Mouse (Mus musculus): ENCODE measurements at regions not wholly inside any gene's neighbourhood (a gene's known extent, or its start where the extent isn't known, plus 50 kb on each side); places are given as distances from the start of the nearest gene placed in this dataset.

DNA sequence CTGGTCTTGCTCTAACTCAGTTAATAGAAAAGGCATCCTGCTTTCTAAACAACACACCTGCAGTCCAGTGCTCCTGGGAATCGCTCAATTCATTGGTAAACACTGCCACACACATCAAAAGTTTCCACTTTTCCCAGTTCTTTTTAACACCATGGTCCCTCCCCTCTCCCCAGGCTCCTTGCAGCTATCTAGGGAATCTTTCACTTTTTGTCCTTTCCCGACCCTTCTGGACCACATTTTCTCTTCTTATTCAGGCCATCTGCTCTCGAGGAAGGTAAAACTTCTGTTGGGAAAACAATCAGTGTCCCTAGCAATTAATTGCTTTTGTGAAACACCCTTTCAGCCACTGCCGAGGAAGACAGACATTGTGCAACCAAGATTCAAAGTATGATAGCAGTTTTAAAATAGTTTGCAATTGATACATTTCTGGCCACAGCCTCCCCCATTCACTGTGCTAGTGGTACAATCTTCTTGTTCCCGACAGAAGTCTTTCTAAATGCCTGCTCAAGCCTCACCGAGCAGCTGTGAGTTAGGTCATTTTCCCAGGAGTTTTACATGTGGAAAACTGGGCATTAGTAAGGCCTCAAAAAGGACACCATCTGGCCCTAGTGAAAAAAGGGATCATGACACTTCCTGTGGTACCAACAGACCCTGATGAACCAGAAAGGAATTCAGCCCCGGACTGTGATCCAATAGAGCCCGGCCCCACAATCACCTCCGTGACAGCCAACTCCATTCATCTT, 347.4 kb upstream of the Pou3f2 start:
- TF ChIP-seq MYC (IDR thresholded peaks at IDR 0.05; ENCODE audit: low read depth, low read length) (no peak), HCFC1 (IDR thresholded peaks at IDR 0.05; ENCODE audit: low read depth, low read length) (no peak), ZKSCAN1 (IDR thresholded peaks at IDR 0.05; ENCODE audit: low read depth, low read length) (no peak), MAX (IDR thresholded peaks at IDR 0.05; ENCODE audit: low read length) (no peak), GABPA (IDR thresholded peaks at IDR 0.05; ENCODE audit: low read depth, low read length) (no peak), JUND (IDR thresholded peaks at IDR 0.05; ENCODE audit: low read depth, low read length) (no peak), ZMIZ1 (IDR thresholded peaks at IDR 0.05; ENCODE audit: low read depth, low read length) (no peak), ELF1 (IDR thresholded peaks at IDR 0.05; ENCODE audit: low read depth, low read length) (no peak), KAT2A (conservative IDR thresholded peaks at IDR 0.05; ENCODE audit: low read depth, low read length) (no peak), USF1 (IDR thresholded peaks at IDR 0.05; ENCODE audit: low read depth, low read length) (no peak), BHLHE40 (IDR thresholded peaks at IDR 0.05; ENCODE audit: borderline replicate concordance, low read depth, low read length) (no peak), MXI1 (IDR thresholded peaks at IDR 0.05; ENCODE audit: low read depth, low read length) (no peak), TCF12 (IDR thresholded peaks at IDR 0.05; ENCODE audit: low read depth, low read length) (no peak), ZC3H11A (IDR thresholded peaks at IDR 0.05; ENCODE audit: low read depth, low read length) (no peak), MYB (IDR thresholded peaks at IDR 0.05; ENCODE audit: low read depth, low read length) (no peak), POLR2AphosphoS2 (IDR thresholded peaks at IDR 0.05; ENCODE audit: low read length) (no peak)
- no peaks in the 10 kb centered on the region for H3K27me3 ChIP-seq (ENCODE audit: control insufficient read depth in 1 of 2, insufficient read depth in 2 of 2, low read length in 2 of 2)
- no peak overlapping the region for H3K4me3 ChIP-seq (ENCODE audit: control insufficient read depth in 1 of 2, insufficient read depth in 1 of 2, low read depth in 2 of 2, low read length in 2 of 2)
- H3K9me3 ChIP-seq (replicated peaks; ENCODE audit: insufficient read depth, low read length): no peaks in the 10 kb centered on the region
- no peak for DNase-seq (ENCODE audit: low read depth, low spot score)
- no peaks in the 10 kb centered on the region for H3K79me2 ChIP-seq (ENCODE audit: control insufficient read depth, insufficient read depth, low read length, poor library complexity)
- no peak overlapping the region for H3K27ac ChIP-seq (ENCODE audit: control insufficient read depth, low read depth, low read length)
- no peaks in the 10 kb centered on the region for H3K4me1 ChIP-seq (ENCODE audit: control insufficient read depth in 1 of 2, insufficient read depth in 2 of 2, low read length in 2 of 2)
- H3K36me3 ChIP-seq (ENCODE audit: control insufficient read depth in 1 of 2, insufficient read depth in 2 of 2, low read length in 2 of 2): no peaks in the 10 kb centered on the region
- no peak overlapping the region for H3K9ac ChIP-seq (ENCODE audit: control insufficient read depth, low read depth, low read length, poor library complexity, severe bottlenecking)

DNA sequence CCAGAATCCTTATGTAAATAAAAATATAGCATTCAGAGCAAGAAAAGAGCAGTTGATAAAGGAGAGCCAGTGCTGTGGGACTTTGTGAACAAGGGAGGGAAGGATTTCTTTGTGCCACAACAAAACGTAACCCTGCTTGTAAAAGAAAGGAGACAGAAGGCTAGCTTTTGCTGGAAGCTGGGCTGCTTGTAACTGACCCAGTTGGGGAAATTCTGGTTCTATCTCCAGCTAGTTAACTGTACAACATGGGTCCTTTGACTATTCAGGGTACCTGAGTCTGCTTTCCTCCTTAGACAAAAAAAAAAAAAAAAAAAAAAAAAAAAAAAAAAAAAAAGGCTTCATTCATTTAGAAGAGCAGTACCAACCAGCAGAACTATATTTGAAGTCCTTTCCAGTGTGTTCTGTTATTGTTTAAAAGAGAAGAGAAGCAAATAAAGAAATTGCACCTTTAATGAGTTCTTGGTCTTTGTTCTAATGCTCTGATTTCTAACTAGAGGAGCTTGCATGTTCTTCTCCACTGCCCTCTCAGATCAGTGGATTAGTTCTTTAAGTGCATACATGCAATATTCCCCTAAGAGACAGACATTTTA, 345.8 kb upstream of the Pou3f2 start:
- no peak overlapping the region for H3K4me3 ChIP-seq (ENCODE audit: control insufficient read depth in 1 of 2, insufficient read depth in 1 of 2, low read depth in 2 of 2, low read length in 2 of 2)
- no peaks in the 10 kb centered on the region for H3K36me3 ChIP-seq (ENCODE audit: control insufficient read depth in 1 of 2, insufficient read depth in 2 of 2, low read length in 2 of 2)
- no peaks in the 10 kb centered on the region for H3K9me3 ChIP-seq (replicated peaks; ENCODE audit: insufficient read depth, low read length)
- no peaks in the 10 kb centered on the region for H3K27me3 ChIP-seq (ENCODE audit: control insufficient read depth in 1 of 2, insufficient read depth in 2 of 2, low read length in 2 of 2)
- TF ChIP-seq HCFC1 (IDR thresholded peaks at IDR 0.05; ENCODE audit: low read depth, low read length) (no peak), RCOR1 (IDR thresholded peaks at IDR 0.05; ENCODE audit: low read depth, low read length) (no peak), MAX (IDR thresholded peaks at IDR 0.05; ENCODE audit: low read length) (no peak), ETS1 (IDR thresholded peaks at IDR 0.05; ENCODE audit: low read depth, low read length) (no peak), EP300 (IDR thresholded peaks at IDR 0.05; ENCODE audit: low read depth in 1 of 2, low read length in 2 of 2) (no peak), NELFE (IDR thresholded peaks at IDR 0.05; ENCODE audit: low read depth, low read length) (no peak), BHLHE40 (IDR thresholded peaks at IDR 0.05; ENCODE audit: borderline replicate concordance, low read depth, low read length) (no peak), CHD1 (IDR thresholded peaks at IDR 0.05; ENCODE audit: low read depth, low read length) (no peak), POLR2A (IDR thresholded peaks at IDR 0.05; ENCODE audit: control insufficient read depth in 1 of 2, insufficient read depth in 1 of 2, low read depth in 1 of 2, low read length in 2 of 2, poor library complexity in 1 of 2) (no peak), MXI1 (IDR thresholded peaks at IDR 0.05; ENCODE audit: low read depth, low read length) (no peak), TBP (IDR thresholded peaks at IDR 0.05; ENCODE audit: low read depth, low read length) (no peak), ZKSCAN1 (IDR thresholded peaks at IDR 0.05; ENCODE audit: low read depth, low read length) (no peak), ZNF384 (IDR thresholded peaks at IDR 0.05; ENCODE audit: low read depth, low read length) (no peak), CTCF (IDR thresholded peaks at IDR 0.05 in 2 of 3, conservative IDR thresholded peaks at IDR 0.05 in 1 of 3; ENCODE audit: control insufficient read depth in 1 of 3, insufficient read depth in 1 of 3, low read depth in 2 of 3, low read length in 3 of 3, poor library complexity in 1 of 3, severe bottlenecking in 1 of 3) (no peak), CHD2 (IDR thresholded peaks at IDR 0.05; ENCODE audit: low read length) (no peak), TAL1 (IDR thresholded peaks at IDR 0.05; ENCODE audit: low read length) (no peak), USF1 (IDR thresholded peaks at IDR 0.05; ENCODE audit: low read depth, low read length) (no peak), SIN3A (IDR thresholded peaks at IDR 0.05; ENCODE audit: low read length) (no peak), ELF1 (IDR thresholded peaks at IDR 0.05; ENCODE audit: low read depth, low read length) (no peak), MEF2A (IDR thresholded peaks at IDR 0.05; ENCODE audit: extremely low read depth, insufficient replicate concordance, low read depth, low read length, poor library complexity, severe bottlenecking) (no peak)
- H3K9ac ChIP-seq (ENCODE audit: control insufficient read depth, low read depth, low read length, poor library complexity, severe bottlenecking): no peak overlapping the region
- H3K79me2 ChIP-seq (ENCODE audit: control insufficient read depth, insufficient read depth, low read length, poor library complexity): no peaks in the 10 kb centered on the region
- no peak for DNase-seq (ENCODE audit: low read depth, low spot score)
- H3K4me1 ChIP-seq (ENCODE audit: control insufficient read depth in 1 of 2, insufficient read depth in 2 of 2, low read length in 2 of 2): no peaks in the 10 kb centered on the region
- no peak overlapping the region for H3K27ac ChIP-seq (ENCODE audit: control insufficient read depth, low read depth, low read length)

Measured in MEL (cell line).